Mouse (Mus musculus) E14TG2a.4 (cell line): ENCODE data around the gene Fam206a.

Experiments used
- CTCF ChIP-seq: conservative IDR thresholded peaks from 2 replicates; pipeline ENCODE4 v1.5.1; 2014; ENCODE audit warnings: low read length
- POU5F1 ChIP-seq: IDR thresholded peaks from 2 replicates; pipeline ENCODE4 v1.6.1; 2014; ENCODE audit warnings: low read length, borderline replicate concordance

- TF ChIP-seq CTCF, result no peak
- no peak for TF ChIP-seq POU5F1
Observed at GRCm38 (mm10) chr4:56831998-56832397, 29.9 kb downstream of the Fam206a start.
